Mouse (Mus musculus) neutrophil, adult 5-6 weeks (primary cell): ENCODE data around the gene Kif26b. TPM values are rescaled to one million over a fixed set of nuclear protein-coding genes. Genes with fewer than 3 reads are reported as not detected.

Experiments used
- ATAC-seq: fragments of 151-379, 151-347 bp; 2 replicates; pipeline ENCODE4 v1.8.0; 2017; ENCODE audit warnings: mild to moderate bottlenecking, moderate TSS enrichment; ENCODE audit not compliant: insufficient number of reproducible peaks, poor library complexity, low FRiP score, severe bottlenecking; ENCODE audit errors: extremely low read depth
- total RNA-seq: library from RNA; stranded (forward); fragments of 200-1000 nt; gene quantifications from 2 replicates; pipeline ENCODE4 v1.2.3, GENCODE M21; 2017

The Kif26b gene
- total RNA-seq, 1 experiment from 2014 or later, result 0.23 TPM

DNA sequence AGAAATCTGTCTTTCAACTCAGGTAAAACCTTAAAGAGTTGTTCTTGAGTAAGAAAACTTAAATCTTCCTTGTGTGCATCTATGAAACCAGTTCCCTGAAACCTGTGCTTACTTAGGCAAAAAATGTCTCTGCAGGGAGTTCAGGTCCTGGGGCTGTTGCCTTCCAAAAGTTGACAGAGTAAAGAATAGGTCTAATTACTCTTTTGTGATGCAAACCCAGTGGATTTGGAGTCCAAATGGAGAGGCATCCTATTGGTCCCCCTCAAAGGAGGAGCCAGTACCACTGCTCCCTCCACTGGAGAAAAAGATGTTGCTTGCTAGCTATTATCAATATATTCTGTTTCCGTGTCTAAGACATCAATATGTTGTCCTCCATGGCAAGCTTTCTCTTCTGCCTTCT is 321.6 kb downstream of the Kif26b start:
- ATAC-seq, result no peak

DNA sequence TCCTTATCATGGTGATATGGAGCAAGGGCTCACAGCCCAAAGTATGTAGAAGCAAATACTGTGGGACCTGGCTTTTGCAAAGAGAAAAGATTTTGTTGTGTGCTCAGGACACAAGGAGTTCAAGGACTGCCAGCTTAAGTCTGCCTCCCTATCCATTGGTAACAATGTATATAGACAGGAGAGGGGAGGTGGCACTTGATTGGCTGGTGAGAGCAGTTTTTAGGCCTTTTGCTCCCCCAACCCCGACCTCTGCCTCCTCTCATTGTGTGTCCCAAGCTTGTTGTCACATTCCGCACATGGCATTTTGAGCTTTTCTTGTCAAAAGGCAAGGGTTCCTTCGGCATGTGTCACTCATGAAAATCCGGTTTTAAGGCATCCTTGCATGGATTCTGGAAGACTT is 326.0 kb downstream of the Kif26b start:
- ATAC-seq, result no peak

DNA sequence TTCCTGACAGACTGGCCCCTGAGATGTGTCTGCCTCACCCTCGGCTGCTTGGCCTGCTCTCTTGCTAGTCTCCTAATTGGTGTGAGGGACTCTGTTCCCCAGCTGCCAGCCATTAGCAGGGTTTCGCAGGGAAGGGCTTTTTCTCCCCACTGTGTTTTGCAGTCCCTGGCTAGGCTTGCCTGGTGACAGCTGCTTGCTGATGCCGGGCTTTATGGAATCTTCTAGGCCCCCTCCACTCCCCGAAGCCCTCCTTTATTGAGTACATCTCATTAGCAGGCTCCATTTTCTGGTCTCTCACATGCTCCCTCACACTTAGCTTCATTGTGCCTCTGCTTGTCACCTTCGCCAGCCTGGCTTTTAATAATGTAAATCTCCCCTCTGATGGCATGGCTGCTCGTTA is 327.0 kb downstream of the Kif26b start:
- ATAC-seq, result no peak

DNA sequence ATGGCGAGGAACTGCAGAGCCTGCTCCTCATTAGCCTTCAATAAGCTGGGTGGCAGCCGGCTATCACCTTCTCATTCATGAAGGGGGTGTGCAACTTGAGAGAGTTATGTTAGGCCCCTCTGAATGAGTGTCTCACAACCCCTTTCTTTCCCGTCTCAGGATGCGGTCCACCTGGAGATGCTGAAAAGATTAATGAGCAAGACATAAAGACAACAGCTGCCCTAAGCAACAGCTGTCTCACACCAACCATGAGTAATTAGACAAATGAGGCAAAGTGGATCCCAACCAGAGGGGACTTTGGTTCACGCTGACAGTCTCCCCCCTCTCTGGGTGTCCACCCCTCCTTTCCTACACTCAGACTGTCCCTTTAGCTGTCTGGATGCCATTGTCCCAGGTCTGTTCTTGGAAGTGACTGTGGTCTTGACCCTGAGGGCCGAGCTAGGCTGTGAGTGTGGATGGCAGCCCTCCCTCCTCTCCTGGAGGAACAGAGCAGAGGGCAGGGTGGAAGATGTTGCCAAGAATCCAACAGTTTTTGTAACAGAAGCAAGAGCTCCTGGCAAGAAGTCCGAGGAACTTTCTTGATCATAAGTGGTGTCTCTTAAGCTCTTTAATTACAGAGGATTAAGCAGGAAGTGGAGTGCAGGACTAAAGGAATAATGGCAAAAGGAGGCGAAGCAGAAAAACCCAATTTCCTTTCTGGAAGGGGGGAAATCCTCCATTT is 331.9 kb downstream of the Kif26b start:
- ATAC-seq, result no peak

DNA sequence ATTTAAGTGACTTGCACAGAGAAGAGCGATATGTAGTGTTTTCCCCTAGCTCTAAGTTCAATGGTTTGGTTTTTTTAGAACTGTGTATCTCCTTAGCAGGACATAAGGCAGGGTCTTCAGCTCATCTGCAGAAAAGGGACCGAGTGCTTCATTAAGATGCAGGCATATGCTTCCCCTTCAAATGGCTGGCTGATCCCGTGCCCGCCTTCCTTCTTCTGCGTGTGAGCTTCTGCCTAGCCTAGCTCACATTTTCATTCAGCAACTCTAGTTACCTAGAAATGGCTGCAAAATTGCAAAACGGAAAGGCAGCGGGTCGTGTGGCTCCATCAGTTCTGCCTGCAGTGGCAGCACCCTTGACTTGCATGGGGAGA is 332.5 kb downstream of the Kif26b start:
- ATAC-seq, result no peak

DNA sequence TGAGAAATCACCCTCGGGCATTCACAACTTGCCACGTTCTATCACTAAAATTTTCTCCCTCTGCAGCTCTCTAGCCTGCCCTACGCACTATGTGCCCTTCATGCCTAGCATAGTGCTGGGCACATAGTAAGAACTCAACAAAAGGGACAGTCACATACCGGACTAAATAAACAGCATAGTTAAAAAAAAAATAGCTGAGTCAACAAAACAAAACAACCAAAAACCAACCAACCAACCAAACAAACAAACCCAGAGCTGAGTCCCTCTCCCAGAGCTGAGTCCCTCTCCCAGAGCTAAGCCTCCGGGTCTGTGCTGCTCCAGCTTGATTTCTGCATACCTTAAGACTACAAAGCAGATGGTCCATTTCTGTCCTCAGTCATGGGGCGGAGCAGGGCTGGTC is 334.8 kb downstream of the Kif26b start:
- ATAC-seq, result no peak

DNA sequence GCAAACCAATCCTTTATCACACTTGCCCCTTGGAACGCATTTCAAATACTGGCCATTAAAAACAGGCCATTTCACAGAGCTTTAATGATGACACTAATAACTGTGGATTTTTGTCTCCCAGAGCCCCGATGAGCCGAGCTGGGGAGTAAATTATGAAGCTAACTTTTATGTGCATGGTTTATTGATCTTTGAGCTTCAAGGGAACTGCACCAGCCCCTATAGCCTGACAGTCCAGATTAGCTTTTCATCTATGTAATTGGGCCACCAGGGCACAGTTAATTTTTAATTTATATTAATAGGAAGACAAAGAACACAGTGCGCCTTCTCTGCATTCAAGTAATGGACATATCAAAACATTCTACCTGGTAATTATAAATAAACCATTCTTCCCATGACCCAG is 335.4 kb downstream of the Kif26b start:
- no peak for ATAC-seq

DNA sequence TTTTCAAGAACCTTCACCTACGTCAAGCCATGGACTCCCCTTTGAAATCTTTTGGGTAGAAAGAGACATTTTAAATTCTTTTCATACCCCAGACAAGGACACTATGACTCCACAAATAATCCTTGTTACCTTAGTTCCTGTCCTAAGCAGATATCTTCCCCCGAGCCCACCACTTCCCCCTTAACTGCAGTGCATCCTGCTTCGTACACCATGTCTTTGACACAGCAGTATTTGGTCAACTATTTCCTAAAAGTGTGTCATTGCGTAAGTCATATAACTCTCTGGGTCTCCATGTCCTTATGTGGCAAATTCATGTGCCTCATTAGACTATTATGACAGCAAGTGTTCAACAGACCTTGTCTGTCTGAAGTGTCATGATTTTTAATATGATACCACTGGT is 337.8 kb downstream of the Kif26b start:
- no peak for ATAC-seq

DNA sequence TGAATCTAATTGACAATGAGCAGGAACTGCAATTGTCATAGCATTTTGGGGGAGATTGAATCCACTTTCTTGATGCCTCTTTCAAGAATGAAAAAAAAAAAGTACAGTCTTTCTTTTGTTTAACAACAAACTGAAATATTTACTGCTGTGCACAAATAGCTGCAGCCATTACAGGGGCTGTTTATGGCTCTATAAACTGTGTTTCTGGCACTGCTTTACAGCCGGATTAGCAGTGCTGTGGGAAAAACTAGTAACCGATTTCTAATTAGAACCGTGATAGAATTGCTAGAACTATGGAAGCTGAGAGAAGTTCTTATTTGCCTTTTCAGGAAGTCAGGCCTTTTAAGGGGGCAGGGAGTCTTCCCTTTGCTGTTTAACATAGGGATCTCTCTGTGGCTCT is 342.1 kb downstream of the Kif26b start:
- no peak for ATAC-seq

DNA sequence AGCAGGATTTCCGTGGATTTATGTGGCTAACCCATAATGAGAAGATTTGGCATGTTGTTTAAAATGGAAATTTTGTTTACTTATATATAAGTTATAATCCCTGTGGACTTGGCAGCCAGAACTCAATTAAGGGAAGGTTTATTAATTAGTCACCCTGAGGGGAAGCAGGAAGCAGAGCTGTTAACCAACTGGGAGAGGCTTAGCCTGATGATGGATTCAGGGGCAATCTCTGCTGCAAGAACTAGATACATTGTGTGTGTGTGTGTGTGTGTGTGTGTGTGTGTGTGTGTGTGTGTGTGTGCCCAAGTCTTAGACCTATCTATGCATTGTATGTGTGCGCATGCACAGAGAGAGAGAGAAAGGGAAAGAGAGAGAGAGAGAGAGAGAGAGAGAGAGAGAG is 348.0 kb downstream of the Kif26b start:
- ATAC-seq, result no peak

DNA sequence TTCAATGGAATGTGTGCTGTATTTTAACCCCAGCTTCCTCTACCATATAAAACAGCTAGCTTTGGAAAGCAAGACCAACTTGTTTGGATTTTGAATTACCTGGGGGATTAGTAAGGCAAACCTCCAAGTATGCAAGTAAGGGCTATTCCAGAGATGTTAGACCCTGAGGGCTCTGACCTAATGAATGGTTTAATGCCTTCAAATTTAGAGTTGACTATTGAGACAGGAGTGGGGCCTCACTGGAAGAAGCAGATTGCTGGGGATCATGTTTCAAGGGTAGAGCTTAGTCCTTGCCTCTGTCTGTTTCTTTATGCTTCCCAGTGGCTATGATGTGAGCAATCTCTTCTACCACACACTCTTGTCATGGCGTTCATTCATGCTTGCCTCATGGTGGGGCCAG is 349.8 kb downstream of the Kif26b start:
- ATAC-seq, result no peak

DNA sequence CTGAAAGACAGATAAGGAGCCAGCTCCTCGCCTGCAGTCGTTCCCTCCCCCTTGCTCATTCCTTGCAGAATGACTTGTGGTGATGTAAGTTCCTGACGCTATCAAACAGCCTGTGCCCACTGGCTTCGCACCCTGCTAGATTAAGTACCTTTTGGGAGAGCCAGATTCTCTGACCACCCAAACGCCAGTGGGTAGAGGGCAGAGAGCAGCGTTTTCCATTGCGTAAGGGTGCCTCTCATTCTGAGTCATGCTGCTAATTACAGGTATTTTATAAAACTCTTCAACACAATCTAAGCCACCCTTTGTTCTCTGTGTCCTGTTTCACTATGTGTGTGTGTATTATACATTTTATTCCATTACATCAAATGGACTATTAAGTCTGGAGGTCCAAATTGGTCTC is 352.0 kb downstream of the Kif26b start:
- no peak for ATAC-seq

DNA sequence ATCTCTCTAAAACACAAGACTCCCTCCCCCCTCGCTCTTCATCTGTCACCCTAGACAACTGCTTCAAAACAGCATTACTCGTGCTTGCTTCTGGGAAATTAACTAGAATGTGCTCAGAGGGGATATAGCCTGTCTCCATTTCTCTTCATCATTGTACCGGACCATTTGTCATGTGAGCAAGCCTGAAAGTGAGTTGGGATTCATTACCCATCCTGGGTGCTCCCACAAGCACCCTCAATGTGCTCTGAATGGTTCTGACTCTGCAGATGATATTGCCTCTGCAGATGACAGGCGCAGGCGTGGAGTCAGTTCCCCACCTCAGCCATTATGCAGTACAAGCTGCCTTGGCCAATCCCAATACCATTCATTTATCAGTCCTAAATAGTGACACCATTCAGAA is 357.7 kb downstream of the Kif26b start:
- no peak for ATAC-seq

DNA sequence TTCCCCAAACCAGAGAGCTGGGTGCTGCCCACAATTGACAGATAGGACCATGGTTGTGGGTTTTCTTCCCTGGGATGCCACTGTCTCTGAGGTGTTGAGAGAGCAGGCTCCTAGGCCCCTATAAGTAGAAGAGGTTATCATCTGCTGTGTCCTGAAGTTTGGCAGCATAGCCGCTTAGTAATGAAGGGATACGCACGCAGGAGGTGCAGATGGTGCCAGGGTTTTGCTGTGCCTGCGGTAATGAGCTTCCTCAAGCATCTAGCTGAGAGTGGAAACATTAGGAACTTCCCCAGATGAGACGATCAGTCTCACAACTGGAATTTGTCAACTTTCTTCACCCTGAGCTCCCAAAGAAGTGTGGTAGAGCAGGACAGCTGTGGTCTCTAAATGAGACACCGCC is 363.5 kb downstream of the Kif26b start:
- ATAC-seq, result no peak

DNA sequence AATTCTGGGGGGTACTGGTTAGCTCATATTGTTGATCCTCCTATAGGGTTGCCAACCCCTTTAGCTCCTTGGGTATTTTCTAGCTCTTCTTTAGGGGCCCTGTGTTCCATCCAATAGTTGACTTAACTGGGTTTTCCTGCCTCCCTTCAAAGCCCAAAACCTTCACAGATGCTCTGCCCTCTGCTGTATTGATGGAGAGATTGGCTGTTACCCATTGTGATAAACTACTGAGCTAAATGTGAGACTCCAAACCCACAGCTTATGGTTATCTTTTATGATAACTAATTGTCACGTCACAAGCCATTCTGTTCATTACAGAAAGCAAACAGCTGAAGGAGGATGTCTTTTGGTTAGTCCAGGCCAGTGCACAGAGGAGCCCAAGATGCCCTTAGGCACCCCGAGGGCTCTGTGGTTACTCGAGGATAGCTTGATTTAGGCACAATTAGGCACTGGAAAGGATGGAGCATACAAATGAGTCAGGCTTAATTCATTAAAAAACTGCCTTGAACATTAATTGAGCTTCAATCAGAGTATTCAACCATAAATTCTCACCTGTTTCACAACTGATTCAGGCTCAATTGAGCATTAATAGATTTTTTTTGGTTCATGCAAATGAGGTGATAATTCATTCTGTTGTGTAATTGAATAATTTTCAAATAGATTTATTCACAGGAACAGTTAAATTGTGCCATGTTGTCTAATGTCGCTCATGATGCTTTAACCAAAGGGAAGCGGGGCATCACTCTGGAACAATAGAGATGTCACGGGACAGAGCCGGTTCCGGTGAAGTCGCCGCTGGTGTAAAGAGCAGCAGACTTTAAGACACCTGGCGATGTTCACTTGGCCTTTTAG is 364.5 kb downstream of the Kif26b start:
- ATAC-seq, result no peak

DNA sequence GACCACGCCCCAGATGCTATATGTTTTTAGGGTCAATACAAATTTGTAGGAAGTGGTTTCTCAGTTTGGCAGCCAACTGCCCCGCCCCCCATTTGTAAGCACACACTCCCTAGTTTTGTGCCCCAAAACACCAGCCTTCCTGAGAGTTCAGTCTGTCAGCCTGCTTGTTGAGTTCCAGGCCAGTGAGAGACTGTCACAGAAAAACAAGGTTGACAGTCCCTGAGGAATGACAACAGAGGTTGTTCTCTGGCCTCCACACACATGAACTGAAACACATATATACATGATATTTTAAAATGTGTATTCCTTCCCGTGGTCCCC is 365.1 kb downstream of the Kif26b start:
- ATAC-seq, result no peak

DNA sequence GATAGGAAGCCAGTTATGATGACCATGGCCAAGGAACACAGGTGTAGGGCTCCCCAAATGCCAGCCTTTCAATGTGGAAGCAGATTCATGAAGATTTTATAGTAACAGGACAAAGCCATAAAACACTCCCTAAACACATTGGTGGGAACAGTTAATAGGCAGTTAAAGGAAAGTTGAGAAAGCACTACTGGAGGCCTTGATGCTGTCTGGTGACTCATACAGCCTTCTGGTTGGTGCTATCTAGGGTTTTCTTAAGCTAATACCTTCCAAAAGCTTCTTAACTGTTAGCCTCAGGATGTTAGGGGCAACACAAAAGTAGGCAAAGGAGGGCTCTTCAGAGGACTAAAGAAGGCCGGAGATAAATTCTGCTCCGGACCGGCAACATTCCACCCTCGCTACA is 366.7 kb downstream of the Kif26b start:
- no peak for ATAC-seq

DNA sequence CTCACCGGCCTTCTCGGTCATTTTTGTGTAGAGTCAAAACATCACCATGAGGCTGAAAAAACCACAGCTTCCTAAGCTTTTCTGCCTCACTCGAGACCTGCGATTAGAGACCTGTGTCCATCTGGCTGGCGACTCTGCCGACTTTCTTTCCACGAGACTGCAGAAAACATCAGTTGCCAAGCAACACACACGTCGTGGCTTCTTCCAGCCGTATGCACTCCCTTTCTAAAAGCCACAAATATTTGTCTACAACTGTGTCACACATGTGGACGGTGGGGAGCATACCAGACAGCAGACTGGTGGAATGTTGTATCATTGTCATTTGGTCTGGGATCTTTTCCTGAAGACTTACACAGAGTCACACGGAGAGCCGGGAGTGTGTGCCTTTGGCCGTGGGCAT is 382.0 kb downstream of the Kif26b start:
- ATAC-seq, result no peak

DNA sequence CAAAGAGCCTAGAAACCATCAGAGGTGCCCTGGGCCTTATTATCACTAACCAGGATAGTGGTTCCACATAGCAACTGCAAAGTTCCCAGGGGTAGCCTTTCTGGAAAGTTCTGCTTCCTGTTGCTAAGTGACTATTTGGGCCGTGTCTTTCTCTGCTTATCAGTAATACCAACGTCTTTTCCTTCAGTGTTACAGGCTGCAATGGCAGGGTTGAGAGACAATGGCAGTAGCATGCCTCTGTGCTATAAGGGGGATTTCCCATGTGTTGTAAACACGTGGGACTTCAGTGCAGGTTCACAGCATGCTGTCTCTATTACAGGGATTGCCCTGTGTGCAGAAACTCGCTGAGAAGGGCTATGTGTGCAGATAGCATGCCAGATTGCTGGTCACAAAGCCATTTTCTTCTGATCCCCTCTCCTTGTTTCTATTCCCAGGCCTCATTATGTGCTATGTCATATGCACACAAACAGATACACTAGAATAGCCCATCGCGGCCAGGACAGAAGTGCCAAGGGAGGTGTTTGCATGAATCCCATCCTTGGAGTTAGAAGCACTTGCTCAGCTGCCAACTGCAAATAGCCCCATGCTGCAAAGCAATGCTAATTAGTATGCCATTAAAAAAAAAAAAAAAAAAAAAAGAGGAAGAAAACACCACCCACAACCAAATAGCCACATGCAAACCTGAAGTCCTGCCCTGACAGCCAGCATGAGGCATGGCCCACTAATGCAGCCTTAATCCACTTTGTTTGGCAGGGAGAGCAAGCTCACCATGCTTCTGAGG is 384.2 kb downstream of the Kif26b start:
- no peak for ATAC-seq

DNA sequence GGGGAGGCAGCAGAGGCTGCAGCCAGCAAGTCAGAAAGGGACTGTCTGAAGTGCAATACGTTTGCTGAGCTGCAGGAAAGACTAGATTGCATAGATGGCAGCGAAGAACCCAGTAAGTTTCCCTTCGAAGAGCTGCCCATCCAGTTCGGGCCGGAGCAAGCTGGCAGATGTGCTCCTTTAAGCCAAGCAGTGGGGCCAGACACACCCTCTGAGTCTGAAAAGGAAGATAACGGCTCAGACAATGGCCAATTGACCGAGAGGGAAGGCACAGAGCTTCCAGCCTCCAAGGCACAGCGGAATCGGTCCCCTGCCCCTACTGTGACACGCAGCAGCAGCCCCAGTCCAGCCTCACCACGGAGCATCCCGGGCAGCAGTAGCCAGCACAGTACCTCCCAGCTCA is 386.1 kb downstream of the Kif26b start:
- ATAC-seq, result no peak
